Mouse (Mus musculus): ENCODE data around the gene B4galnt2.

GRCm38 (mm10) chr11:95841498-95841830, 73.2 kb downstream of the B4galnt2 start:
- no peak for TF ChIP-seq FLI1 (IDR thresholded peaks at IDR 0.05; ENCODE audit: low read length)
- no peak for TF ChIP-seq GATA1 (IDR thresholded peaks at IDR 0.05; ENCODE audit: borderline replicate concordance, low read length)

All from megakaryocyte, embryonic 14.5 days (primary cell).